Mouse (Mus musculus): ENCODE measurements at regions not wholly inside any gene's neighbourhood (a gene's known extent, or its start where the extent isn't known, plus 50 kb on each side); places are given as distances from the start of the nearest gene placed in this dataset.

GRCm38 (mm10) chr13:44282731-44283571 is 446.3 kb upstream of the Jarid2 start:
- no peak for DNase-seq (ENCODE audit: low spot score)

DNA sequence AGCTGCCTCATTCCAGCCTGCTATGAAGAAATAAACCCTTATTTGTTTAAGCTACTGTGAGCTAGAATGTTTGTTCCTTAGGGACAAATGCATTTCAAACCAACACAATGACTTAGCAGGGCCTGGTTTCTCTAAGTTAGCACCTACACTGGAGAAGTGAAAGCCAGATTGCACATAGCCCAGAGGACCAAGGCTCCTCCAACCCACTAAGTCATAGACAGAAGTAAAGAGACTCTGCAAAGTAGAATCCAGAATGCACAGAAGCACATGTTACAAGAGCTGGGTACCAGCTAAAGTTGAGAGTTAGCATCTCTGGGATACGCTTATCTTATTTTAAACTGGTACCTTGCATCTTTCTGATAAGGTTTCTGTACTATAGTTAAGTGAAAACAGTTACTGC is 443.4 kb upstream of the Jarid2 start:
- no peak for DNase-seq (ENCODE audit: low spot score)

- no peak for DNase-seq (ENCODE audit: low spot score)
Measured at GRCm38 (mm10) chr13:44290199-44290598, 439.1 kb upstream of the Jarid2 start.

DNA sequence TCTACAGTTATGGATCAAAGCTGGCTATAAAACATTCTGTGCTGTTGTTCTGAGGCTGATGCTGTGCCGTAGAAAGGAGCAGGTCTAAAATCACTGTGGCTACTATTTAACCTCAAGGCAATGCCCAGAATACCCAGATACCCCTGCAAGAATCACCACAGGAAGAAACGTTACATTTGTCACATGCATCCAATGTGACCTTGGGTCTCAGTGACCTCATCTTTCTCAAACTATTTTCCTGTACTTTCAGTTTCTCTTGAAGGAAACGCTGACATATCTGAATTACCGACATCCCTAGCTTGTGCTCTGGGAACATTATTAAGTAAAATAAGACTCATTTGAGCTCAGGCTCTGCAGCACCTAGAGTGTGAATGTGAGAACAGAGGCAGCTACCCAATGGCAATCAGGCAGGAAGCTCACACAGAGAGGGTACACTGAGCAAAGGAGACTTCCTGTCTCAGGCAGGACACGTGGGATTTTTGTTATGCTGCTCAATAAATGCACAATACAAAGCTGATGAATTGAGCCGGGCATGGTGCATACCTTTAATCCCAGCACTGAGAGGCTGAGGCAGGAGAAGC is 436.7 kb upstream of the Jarid2 start:
- DNase-seq (ENCODE audit: low spot score) = peak; percentile 46

GRCm38 (mm10) chr13:44293736-44294416 is 435.4 kb upstream of the Jarid2 start:
- no peak for DNase-seq (ENCODE audit: low spot score)

- DNase-seq (ENCODE audit: low spot score) = no peak
Measured at GRCm38 (mm10) chr13:44295621-44296020, 433.7 kb upstream of the Jarid2 start.

- no peak for DNase-seq (ENCODE audit: low spot score)
Measured at GRCm38 (mm10) chr13:44300611-44301010, 428.7 kb upstream of the Jarid2 start.

DNA sequence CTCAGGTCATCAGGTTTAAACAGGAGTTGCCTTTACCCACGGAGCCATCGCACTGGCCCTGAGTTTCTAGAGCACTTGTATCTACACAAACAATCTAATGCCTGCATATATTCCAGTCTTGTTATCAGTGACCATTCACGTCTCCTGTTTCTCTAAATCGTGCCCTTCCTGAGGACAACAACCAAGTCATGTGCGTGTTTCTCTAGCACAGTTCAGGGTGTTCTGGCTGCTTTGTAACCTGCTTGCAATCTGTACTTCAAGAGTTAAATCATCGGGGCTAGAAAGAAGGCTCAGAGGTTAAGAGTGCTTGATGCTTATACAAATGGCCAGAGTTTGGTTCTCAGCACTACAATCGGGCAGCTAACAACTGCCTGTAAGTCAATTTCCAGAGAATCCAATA is 428.1 kb upstream of the Jarid2 start:
- DNase-seq (ENCODE audit: low spot score) = no peak

DNA sequence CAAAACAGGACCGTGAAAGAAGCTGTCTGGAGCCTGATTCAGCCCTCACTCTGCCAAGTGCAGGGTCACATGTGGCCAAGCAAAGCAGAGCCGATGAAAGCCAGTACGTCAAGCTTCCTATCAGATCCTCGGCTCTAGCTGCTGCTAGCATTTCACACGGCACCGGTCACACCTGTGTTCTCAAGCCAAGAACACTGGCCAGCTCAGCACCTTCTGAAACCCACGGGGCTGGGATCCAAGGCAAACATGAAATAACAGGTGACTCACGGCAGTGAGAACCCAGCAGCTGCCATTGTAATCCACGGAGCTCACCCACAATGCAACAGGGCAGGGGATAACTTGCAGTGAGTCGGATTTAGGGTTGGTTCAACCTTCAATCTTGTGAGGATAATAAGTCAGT is 427.3 kb upstream of the Jarid2 start:
- no peak for DNase-seq (ENCODE audit: low spot score)

- peak; percentile 51 for DNase-seq (ENCODE audit: low spot score)
Measured at GRCm38 (mm10) chr13:44305134-44305991, 423.9 kb upstream of the Jarid2 start.

- no peak for DNase-seq (ENCODE audit: low spot score)
Measured at GRCm38 (mm10) chr13:44306275-44307050, 422.8 kb upstream of the Jarid2 start.

GRCm38 (mm10) chr13:44308227-44308626 is 421.0 kb upstream of the Jarid2 start:
- DNase-seq (ENCODE audit: low spot score) = no peak

DNA sequence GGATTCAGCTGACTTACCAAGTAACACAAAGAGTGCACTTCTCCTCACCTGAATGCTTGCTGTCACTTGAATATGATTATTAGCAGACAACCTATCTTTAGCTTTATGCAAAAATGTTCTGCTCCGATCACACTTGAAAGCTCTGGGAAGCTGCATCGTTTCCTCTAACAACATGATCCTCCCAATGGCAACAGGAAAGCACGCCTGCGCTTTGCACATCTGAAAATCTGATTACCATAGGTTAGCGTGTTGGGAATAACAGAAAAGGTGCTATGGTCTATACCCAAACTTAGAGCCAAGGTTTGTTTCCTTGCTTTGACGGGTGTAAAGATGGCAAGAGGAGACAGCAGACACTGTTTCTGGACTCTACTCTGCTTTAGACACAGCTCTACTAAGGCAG is 417.0 kb upstream of the Jarid2 start:
- DNase-seq (ENCODE audit: low spot score) = no peak

- no peak for DNase-seq (ENCODE audit: low spot score)
Measured at GRCm38 (mm10) chr13:44316747-44317446, 412.4 kb upstream of the Jarid2 start.

DNA sequence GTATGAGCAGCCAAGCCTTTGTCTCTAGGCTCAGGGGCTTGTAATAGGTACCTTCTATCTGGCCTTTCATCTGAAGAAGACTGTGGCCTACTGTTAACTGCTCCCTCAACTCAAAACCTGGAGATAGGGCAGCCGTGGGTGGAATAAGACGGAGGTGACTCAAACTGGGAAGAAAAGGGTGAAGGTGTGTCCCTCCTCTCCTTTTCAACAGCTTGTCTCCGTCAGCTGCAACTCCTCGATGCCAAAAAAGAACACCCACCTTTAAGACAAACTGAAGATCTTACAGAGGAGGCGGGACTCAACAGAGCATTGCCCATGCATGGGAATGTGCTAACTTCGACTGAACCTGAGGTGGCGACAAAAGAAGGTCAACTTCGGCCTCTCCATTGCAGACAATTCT is 411.7 kb upstream of the Jarid2 start:
- no peak for DNase-seq (ENCODE audit: low spot score)

- no peak for DNase-seq (ENCODE audit: low spot score)
Measured at GRCm38 (mm10) chr13:44319101-44319500, 410.2 kb upstream of the Jarid2 start.

DNA sequence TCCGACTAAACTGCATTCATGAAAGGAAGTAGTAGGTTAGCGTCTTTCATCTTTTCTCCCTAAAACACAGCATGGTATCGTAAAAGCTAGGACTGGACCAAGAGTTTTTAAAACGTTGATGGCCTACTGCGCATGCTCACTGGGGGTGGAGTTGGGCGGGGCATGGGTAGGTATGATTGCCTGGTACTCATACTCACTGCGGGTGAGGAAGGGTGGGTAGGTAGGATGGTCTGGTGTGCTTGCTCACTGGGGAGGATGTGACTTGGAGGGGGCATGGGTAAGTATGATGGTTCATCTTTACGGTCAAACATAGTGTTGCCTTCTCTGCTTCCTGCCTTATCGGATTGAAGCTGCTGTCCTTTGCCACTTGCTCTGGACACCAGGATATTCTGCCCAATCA is 409.8 kb upstream of the Jarid2 start:
- no peak for DNase-seq (ENCODE audit: low spot score)

DNA sequence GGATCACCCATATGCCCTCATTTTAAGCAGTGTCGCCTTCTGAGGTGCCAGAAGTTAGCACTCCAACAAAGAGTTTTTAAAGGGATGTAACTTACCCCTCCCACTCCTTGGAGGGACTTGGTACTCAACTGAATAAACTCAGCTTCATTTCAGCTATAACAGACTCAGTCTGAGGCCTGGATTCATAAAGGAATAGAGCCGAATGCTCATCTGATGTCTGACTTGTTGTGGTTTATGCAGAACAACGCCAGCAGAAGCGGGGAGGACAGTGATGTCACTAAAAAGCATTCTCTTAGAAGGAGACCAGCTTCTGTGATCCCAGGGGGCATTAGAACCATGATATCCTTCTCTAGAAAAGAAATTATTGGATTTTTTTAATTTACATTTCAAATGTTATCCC is 409.0 kb upstream of the Jarid2 start:
- DNase-seq (ENCODE audit: low spot score) = no peak

GRCm38 (mm10) chr13:44321009-44321596 is 408.2 kb upstream of the Jarid2 start:
- no peak for DNase-seq (ENCODE audit: low spot score)

DNA sequence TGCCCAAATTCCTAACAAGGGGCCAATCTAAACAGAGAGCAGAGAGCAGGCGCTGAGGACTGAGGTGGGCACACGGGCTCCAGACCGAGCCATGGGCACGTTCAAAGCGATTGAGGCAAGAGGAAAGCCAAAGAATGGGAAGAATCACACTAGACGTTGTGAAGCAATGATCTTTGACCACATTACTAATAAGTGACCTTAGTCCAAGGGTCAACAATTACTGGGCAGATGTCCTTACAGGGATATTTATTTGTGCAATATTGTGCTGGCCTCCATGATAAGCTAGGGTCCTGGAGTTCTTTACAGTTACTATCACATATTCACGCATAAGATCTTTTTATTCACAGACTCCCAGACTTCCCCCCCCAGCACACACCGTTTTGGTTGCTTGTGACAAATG is 400.9 kb upstream of the Jarid2 start:
- DNase-seq (ENCODE audit: low spot score) = no peak
